Mouse (Mus musculus) thymus, postnatal 36 days (tissue): Measurements from ENCODE around the gene Yipf2.
A peak's percentile ranks its signal among the peaks of the same experiment; 100 is the strongest.

ENCODE experiments used
- DNase-seq, 2 experiments: peaks; one replicate each; pipeline ENCODE4 v3.0.0; 2022; ENCODE audit warnings: mixed read lengths in 2 of 2

Yipf2 gene

GRCm38 (mm10) chr9:21592703-21593121, at the start of gene Yipf2, which contains the start of gene Timm29:
TSS of gene Yipf2 (minus strand) at chr9:21592828.
TSS of gene Timm29 (plus strand) at chr9:21592722.
- peak; percentile 84 to 87 for DNase-seq

DNA sequence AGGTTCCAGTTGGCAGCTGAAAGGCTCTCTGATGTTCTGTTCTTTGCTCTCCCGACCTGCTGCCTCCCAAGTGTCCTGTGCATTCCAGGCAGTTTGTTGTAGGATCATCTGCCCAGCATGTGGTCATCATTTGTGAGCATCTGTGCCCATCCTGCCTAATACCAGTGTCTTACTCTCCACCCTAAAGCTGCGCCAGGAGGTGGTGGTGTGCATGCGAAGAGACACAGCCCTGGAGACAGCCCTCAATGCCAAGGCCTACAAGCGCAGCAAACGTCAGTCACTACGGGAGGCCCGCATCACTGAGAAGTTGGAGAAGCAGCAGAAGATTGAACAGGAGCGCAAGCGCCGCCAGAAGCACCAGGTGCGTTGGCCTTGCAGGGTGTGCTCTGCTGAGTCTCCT, 46.4 kb upstream of the Yipf2 start:
- DNase-seq: no peak

DNA sequence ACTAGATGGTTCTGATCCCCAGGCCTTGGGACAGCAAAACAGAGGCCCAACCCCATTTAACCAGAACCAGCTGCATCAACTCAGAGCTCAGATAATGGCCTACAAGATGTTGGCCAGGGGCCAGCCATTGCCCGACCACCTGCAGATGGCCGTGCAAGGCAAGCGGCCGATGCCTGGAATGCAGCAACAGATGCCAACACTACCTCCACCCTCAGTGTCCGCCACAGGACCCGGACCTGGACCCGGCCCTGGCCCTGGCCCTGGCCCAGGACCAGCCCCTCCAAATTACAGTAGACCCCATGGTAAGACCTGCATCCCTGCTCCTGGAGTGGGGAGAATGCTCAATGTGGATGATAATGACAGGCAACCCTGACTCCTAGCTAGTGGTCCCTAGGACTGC, 43.0 kb upstream of the Yipf2 start:
- DNase-seq: no peak

DNA sequence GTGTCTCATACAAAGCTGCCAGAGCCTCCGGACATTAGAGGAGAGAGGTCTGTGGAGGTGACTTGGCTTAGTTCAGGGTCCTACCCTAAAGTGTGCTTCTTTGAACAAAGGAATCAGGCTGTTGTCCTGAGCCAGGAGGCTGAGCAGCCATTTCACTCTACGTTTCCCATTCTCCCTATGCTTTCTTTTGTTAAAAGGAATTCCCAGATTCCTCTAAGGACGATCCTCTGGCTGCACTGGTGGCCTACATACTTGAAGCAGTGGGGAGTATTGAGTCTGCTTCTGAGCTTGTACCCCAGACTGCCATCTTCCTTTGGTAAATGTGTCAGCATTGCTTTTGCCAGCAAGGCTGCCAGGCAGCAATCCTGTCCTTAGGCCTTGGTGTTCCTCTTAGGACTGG, 40.5 kb upstream of the Yipf2 start:
- DNase-seq: no peak

- peak; percentile 57 to 65 for DNase-seq
Measured at GRCm38 (mm10) chr9:21630673-21631072, 38.0 kb upstream of the Yipf2 start.

DNA sequence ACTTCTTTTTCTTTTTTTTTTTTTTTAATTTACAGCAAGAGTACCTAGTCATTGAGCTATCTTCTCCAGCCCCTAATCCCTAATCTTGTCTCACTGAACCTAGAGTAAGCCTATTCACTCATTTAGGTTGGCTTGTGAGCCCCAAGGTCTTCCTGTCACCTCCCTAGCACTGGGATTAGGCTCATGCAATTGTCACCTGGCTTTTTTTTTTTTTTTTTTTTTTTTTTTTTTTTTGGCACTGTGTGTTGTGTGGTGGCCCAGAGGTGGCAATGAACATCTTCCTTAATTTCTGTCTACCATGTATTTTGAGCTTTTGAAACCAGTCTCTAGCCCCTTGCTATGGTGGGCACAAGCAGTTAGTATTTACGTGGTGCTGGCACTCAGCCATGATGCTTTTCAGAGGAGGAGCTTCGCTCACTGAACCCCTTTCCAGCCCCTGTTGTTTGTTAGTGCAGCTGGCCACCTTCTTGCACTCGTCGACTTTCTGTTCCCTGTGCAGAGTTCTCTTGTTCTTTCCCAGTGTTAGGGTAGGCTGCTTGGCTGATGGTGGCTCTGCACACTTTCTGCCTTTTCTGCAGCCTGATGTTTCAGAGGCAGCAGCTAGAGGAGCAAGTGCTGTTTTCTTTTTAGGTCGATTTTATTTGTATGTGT, 34.6 kb upstream of the Yipf2 start:
- peak; percentile 41 to 55 for DNase-seq

DNA sequence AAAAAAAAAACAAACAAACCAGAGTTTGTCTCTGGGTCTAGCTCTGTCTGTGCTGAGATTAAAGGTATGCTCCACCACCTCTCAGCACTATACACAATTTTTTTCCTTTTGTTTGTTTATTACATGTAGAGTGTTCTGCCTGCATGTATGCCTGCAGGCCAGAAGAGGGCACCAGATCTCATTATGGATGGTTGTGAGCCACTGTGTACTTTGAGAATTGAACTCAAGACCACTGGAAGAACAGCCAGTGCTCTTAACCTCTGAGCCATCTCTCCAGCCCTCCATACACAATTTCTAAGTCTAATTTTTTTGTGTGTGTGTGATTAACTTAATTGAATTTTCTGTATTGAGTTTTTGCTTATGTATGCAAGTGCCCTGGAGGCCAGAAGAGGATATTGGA, 33.9 kb upstream of the Yipf2 start:
- DNase-seq: no peak

DNA sequence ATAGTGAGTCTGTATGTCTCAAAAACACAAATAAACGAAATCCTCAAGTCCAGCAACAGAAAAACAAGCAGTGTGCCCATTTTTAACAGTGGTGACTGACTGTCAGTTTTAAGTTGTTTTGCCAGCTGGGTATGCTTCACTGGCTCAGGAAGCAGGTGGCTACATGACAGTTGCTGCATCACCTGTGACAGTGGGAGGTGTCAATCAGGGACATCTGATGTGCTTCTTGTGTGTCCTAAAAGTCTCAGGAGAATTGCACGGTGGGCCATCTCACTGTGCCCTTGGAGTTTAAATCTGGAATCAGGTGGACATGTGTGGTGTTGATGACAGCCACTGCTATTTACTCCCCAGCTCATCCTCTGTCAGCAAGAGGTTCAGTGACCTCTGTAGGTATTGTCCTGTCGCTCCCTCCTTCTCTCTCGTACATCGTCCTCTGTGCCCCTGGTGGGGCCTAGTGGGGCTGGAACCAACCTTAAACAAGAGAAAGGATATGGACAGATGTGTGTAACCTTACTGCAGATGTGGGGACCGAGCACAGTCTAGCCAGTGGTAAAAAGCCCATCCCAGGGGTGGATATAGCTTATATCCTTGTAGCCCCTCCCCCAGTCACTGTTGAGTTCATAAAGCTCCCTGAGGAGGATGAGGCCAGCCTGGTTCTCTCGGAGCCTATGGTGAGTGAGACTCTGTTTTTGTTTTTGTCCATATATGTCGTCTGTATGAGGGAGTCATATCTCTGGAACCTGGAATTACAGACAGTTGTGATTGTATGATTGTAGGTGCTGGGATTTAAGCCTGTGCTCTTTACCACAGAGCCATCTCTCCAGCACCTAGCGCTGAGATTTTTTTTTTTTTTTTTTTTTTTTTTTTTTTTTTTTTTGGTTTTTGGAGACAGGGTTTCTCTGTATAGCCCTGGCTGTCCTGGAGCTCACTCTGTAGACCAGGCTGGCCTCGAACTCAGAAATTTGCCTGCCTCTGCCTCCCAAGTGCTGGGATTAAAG, 33.0 kb upstream of the Yipf2 start:
- peak; percentile 47 to 74 for DNase-seq

- no peak for DNase-seq
Measured at GRCm38 (mm10) chr9:21622676-21623075, 30.0 kb upstream of the Yipf2 start.

GRCm38 (mm10) chr9:21620229-21620628, 27.6 kb upstream of the Yipf2 start:
- no peak for DNase-seq

DNA sequence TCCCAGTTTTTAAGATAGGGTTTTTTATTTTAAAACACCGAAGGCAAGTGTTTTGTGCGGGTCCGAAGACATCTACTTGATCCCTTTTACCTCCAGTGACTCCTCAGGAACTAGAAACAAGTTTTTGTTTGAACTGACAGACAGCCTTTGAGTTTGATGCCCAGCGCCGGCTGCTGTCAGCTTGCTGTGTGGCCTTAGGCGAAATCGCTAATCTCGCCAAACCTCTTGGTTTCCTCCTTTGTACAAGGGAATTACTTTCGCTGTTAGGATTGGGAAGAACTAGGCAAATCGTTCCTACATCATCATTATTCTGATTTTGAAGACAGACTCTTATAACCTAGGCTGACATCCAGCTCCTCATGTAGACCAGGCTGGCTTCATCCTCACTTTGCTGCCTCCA, 24.4 kb upstream of the Yipf2 start:
- no peak for DNase-seq

DNA sequence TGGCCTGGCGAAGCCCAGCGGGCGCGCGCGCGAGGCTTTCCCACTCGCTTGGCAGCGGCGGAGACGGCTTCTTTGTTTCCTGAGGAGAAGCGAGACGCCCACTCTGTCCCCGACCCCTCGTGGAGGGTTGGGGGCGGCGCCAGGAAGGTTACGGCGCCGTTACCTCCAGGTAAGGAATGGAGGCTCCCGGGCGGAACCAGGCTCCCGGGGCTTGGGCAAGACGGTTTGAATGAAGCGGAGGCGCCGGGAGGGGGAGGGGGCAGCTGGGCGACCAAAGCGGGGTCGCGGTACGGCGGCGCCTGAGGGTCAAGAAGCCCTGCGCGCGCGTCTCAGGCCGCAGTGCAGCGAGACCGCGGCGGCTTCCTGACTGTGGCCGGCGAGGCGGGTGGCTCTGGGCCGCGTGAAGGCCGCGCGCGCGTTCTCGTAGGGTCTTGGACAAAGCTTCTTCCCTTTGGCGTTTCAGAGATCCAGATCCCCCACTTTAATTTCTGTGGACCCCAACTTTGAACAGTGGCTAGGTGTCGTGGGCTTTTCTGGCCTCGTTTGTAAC, 23.7 kb upstream of the Yipf2 start:
- DNase-seq: peak; percentile 92 to 93

DNA sequence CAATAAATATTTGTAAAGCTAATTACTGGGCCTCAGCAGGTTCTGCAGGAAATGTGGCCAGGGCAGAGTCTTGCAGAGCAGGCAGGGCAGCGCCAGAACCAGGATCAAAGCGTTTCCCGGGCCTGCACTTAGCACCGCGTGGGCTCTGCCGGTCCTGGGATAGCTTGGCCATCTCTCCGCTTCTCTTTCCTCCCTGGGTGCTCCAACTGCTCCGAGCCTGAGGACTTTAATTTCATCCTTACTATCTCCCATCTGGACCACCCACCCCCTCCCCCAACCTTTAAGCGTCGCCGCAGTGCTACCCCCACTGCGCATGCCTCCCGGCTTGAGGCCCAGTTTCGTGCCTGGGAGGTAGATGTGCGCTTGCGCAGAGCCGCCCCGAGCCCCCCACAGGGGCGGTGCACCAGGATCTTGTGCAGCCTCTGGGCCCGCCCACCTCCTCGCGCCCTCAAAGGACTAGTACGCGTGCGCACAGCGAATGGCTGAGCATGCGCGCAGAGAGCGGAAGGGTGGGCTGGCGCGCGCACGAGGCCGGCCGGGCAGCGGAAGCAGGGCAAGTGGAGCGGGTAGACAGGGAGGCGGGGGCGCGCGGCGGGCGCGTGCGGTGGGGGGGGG, 23.1 kb upstream of the Yipf2 start, which contains the start of gene Smarca4:
Smarca4 (plus strand) TSS at position 553 of the 615 bp plus-strand sequence.
- peak; percentile 99 to 100 for DNase-seq

- DNase-seq: no peak
Measured at GRCm38 (mm10) chr9:21614864-21615616, 22.4 kb upstream of the Yipf2 start.

DNA sequence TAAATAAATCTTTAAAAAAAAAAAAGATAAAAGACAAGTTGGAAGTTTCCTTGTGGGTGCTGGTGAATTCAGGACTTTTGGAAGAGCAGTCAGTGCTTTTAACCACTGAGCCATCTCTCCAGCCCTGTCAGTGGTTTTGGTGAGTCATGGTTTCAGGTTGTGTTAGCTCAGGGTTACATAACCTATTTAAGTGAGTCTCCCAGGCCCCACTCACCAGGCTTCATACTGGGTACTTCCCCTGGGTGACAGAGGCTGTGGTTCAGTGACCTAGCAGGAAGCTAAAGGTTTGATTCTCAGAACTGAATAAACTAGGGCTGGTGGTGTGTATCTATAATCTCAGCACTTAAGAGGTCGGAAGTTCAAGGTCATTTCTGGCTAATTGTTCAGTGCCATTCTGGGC, 17.2 kb upstream of the Yipf2 start:
- DNase-seq: peak; percentile 58 to 77

GRCm38 (mm10) chr9:21606648-21607047, 14.0 kb upstream of the Yipf2 start:
- DNase-seq: no peak

DNA sequence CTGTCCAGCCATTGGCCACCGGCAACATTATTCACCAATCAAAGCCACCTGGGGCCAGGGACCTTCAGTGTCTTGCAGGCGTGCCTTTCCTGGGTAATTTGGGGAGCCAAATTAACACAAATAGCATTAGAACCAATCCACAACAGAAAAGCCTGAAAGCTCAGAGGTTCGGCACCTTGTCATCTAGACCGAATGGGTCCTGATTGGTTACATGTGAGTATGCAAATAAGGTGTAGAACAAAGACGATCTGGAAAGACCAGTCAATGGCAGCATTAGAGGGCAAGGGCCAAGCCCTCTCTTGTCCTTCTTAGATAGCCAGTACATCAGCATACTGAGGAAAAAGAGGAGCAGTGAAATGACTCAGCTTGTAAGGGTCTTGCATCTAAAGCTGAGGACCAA, 13.2 kb upstream of the Yipf2 start:
- DNase-seq: no peak

DNA sequence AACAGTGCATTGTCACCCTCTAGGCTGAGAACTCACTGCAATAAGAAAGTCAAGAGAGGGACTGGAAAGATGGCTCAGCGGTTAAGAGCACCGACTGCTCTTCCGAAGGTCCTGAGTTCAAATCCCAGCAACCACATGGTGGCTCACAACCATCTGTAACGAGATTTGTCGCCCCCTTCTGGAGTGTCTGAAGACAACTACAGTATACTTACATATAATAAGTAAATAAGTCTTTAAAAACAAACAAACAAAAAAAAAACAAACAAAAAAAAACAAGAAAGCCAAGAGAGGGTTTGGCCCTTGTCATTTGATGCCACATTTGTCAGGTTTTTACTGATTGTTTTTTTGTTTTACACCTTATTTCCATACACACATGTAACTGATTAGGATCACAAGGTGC, 11.5 kb upstream of the Yipf2 start:
- no peak for DNase-seq

- DNase-seq: peak; percentile 60 to 61
Measured at GRCm38 (mm10) chr9:21601722-21602399, 9.2 kb upstream of the Yipf2 start.

- DNase-seq: no peak
Measured at GRCm38 (mm10) chr9:21601073-21601472, 8.4 kb upstream of the Yipf2 start.

GRCm38 (mm10) chr9:21600186-21600585, 7.6 kb upstream of the Yipf2 start:
- DNase-seq: no peak

GRCm38 (mm10) chr9:21598198-21598597, 5.6 kb upstream of the Yipf2 start:
- DNase-seq: peak; percentile 48 to 53
